Mouse (Mus musculus): Measurements from ENCODE around the gene Pi16. TPM values are rescaled to one million over a fixed set of nuclear protein-coding genes. Genes with fewer than 3 reads are reported as not detected.

The Pi16 gene
- polyA plus RNA-seq (2012; ENCODE audit: low replicate concordance), result 27.6 and 77.3 TPM in 2 replicates

DNA sequence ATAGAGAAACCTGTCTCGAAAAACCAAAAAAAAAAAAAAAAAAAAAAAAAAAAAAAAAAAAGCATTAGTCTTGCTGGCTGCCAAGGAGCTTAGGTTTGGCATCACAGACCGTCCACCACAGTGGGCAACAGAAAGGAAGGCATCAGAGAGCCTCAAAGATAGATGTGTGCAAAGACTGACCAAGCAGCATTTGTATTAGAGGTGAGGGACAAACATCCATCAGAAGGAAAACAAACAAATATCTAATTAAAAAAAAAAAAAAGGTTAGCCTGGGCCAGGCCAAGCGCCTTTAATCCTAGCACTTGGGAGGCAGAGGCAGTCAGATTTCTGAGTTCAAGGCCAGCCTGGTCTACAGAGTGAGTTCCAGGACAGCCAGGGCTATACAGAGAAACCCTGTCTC is at the start of gene Pi16:
Gene Pi16 (plus strand): TSS at position 301 of the 400 bp plus-strand sequence.

DNA sequence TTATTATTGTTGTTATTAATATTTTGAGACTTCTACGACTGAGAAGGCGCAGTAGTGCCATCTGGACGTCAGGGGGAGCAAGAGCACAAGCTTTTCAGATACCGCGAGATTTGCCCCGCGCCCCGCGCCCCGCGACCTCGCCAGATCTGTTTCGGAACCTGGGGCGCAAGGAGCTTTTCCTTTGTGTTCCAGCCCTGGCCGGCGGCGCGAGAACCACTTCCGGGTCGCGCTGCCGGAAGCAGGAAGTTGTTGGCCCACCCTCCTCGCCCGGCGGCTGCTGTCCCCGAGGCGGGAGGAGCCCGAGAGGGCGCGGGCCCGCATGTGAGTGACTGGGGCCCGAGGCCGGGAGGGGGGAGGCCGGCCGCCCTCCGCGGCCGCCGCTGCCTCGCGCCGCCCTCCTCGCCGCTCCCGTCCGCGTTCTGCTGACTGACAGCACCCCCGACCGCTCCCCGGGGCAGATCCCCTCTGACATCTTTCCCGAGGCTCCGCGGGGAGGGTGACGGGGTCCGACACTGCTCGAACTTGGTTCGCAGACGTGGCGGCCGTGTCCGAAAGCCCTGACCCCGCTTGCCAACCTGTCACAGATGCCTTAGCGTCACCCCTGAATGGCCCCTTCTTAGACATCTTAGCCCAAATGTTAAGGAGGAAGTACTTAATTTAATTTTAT is 48.7 kb upstream of the Pi16 start, which contains the start of gene BC004004:
Gene BC004004 (plus strand): TSS at position 107 of the 667 bp plus-strand sequence.

DNA sequence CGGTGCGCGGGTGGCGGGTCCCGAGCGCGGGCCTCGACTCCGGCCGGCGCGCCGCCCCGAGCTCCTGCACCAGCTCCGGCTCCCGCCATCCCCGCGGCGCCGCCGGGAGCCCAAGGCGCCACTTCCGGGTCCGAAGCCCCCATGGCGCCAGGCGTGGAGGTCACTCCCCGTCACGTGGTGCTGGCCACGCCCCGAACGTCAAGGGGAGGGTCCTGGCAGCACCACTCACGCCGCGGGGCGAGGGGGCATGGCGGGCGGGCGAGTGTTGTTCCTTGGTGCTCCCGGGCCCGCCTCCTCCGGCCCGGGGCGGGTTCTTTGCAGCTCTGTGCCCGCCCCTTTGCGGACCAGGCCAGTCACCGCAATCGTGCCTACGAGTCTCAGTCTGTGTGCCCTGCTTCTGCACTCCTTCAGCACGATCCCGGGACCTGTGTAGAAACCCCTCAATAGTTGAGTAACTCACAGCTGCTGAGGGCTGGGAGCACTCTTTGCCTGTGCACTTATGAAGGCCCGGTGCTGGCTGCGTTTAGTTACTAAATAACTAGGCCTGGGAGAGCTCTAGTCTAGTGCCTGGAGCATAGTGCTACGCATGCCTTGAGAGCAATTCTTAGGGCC is 30.3 kb downstream of the Pi16 start, which contains the start of gene Mtch1:
Gene Mtch1 (minus strand): TSS at position 290 of the 612 bp plus-strand sequence.

DNA sequence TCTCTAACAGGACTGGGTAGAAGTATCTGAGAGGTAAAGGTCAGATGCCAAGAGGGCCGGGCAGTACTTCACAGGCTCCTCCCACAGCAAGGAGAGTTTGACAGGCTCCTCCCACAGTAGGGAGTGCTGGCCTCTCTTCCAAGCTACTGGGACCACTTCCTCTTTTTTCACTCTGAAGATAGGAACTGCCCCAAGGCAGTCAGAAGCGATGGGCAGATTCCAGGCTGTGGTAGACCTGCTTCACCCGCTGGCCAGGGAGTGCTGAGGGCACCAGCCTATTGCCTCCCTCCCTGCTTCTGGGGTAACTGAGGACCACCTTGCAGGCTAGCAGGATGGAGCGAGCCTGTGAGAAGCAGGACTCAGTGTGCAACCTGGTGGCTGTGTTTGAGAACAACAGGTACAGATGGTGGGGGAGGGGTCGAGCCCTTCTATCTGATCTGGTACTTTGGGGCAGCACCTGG is 43.3 kb downstream of the Pi16 start, which contains the start of gene Fgd2:
Gene Fgd2 (plus strand): TSS at position 154 of the 461 bp plus-strand sequence.

Other genes with a start within 250 kb of the Pi16 start
- 3.3 and 5.3 TPM in 2 replicates for gene Cdkn1a, start 226.7 kb upstream of the Pi16 start, polyA plus RNA-seq (2012; ENCODE audit: low replicate concordance)
- 4.5 and 12.6 TPM in 2 replicates for gene Rab44, start 203.5 kb upstream of the Pi16 start, polyA plus RNA-seq (2012; ENCODE audit: low replicate concordance)
- 31.4 and 64.7 TPM in 2 replicates for gene Cpne5, start 79.5 kb upstream of the Pi16 start, polyA plus RNA-seq (2012; ENCODE audit: low replicate concordance)
- 2.5 and 17.9 TPM in 2 replicates for gene Ppil1, start 53.5 kb upstream of the Pi16 start, polyA plus RNA-seq (2012; ENCODE audit: low replicate concordance)
- 28.9 and 35.7 TPM in 2 replicates for gene BC004004, start 48.9 kb upstream of the Pi16 start, polyA plus RNA-seq (2012; ENCODE audit: low replicate concordance)
- 107 and 147 TPM in 2 replicates for gene Mtch1, start 30.3 kb downstream of the Pi16 start, polyA plus RNA-seq (2012; ENCODE audit: low replicate concordance)
- gene Fgd2, start 43.2 kb downstream of the Pi16 start, polyA plus RNA-seq (2012; ENCODE audit: low replicate concordance), result 243 and 259 TPM in 2 replicates
- gene Pim1, start 173.1 kb downstream of the Pi16 start, polyA plus RNA-seq (2012; ENCODE audit: low replicate concordance), result 73.2 and 209 TPM in 2 replicates
- gene Gm17657, start 232.0 kb downstream of the Pi16 start, polyA plus RNA-seq (2012; ENCODE audit: low replicate concordance), result not detected in 2 replicates
- gene Tbc1d22b, start 232.1 kb downstream of the Pi16 start, polyA plus RNA-seq (2012; ENCODE audit: low replicate concordance), result 37.5 and 54.1 TPM in 2 replicates
- not detected in 2 replicates for gene Tmem217, start 234.7 kb downstream of the Pi16 start, polyA plus RNA-seq (2012; ENCODE audit: low replicate concordance)

Measured in hematopoietic multipotent progenitor cell, adult 10-12 weeks (in vitro differentiated cells).